Mouse (Mus musculus): ENCODE measurements around the gene Dscam. TPM values are rescaled to one million over a fixed set of nuclear protein-coding genes. Genes with fewer than 3 reads are reported as not detected.

The Dscam gene
- polyA plus RNA-seq, 1 experiment from 2014 or later, result 0.63 TPM

DNA sequence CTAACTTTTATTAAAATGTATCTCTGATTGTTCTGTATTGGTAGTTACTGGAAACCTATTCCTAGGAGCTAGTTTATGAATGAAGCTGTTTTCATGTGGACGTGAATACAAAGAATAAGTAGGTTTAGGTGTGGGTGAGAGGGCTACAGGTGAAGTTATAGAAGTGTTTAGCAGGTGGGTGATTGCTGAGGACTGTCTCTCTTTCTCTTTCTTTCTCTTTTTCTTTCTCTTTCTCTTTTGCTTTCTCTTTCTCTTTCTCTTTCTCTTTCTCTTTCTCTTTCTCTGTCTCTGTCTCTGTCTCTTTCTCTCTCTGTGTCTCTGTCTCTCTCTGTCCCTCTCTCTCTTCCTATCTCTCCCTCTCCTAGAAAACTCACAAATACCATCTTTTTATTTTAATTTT lies 20.1 kb upstream of the Dscam start:
- H3K4me1 ChIP-seq (ENCODE audit: control insufficient read depth, insufficient read depth, low read length), result no peaks in the 10 kb centered on the region
- DNase-seq (ENCODE audit: low spot score), result no peak
- H3K9me3 ChIP-seq (ENCODE audit: control insufficient read depth, low read length), result peaks cover 3% of the 10 kb centered on the region
- no peaks in the 10 kb centered on the region for H3K36me3 ChIP-seq (ENCODE audit: control insufficient read depth, insufficient read depth, low read length)
- no peak for ATAC-seq (ENCODE audit: low read depth)
- H3K4me3 ChIP-seq (ENCODE audit: low read depth, low read length), result no peak overlapping the region
- H3K27me3 ChIP-seq (replicated peaks; ENCODE audit: control insufficient read depth, insufficient read depth, low read length), result no peaks in the 10 kb centered on the region
- WGBS, result 85% methylated on average over 1 of the region's 1 CpGs
- no peak overlapping the region for H3K4me2 ChIP-seq (ENCODE audit: low read depth, low read length)
- no peak overlapping the region for H3K27ac ChIP-seq (replicated peaks; ENCODE audit: low read depth, low read length)
- H3K9ac ChIP-seq (ENCODE audit: low read depth, low read length), result no peak overlapping the region

DNA sequence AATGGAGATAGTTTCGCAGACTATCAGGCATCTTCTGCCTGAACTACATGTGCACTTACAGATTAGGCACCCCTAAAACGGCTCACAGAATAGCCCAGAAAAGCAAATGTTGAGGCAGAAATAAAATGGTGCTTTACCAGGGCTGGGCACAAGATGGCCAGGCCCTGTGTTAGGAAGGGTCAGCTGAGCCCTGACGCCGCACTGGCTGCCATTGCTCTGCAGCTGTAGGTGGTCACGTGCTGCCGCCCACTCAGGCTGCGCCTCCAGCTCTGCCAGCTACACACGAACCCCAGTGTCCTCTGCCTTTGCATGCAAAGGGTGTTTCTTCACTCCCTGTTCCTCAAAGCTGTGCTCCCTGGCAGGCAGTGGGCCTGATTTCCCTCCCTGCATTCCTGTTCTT lies 948 bp upstream of the Dscam start:
- ATAC-seq (ENCODE audit: low read depth), result no peak
- no peaks in the 10 kb centered on the region for H3K36me3 ChIP-seq (ENCODE audit: control insufficient read depth, insufficient read depth, low read length)
- peaks cover 52% of the 10 kb centered on the region for H3K27me3 ChIP-seq (replicated peaks; ENCODE audit: control insufficient read depth, insufficient read depth, low read length)
- no peak overlapping the region for H3K9ac ChIP-seq (ENCODE audit: low read depth, low read length)
- 51% methylated on average over 4 of the region's 8 CpGs for WGBS
- H3K9me3 ChIP-seq (ENCODE audit: control insufficient read depth, low read length), result no peaks in the 10 kb centered on the region
- no peaks in the 10 kb centered on the region for H3K4me1 ChIP-seq (ENCODE audit: control insufficient read depth, insufficient read depth, low read length)
- H3K27ac ChIP-seq (replicated peaks; ENCODE audit: low read depth, low read length), result no peak overlapping the region
- H3K4me3 ChIP-seq (ENCODE audit: low read depth, low read length), result no peak overlapping the region
- no peak for DNase-seq (ENCODE audit: low spot score)
- H3K4me2 ChIP-seq (ENCODE audit: low read depth, low read length), result no peak overlapping the region

GRCm38 (mm10) chr16:97169901-97170512 lies 545 bp downstream of the Dscam start:
- ATAC-seq (ENCODE audit: low read depth) (peak; percentile 31), DNase-seq (ENCODE audit: low spot score) (no peak)
- Histone ChIP-seq H3K36me3 (ENCODE audit: control insufficient read depth, insufficient read depth, low read length) (no peaks in the 10 kb centered on the region), H3K9ac (ENCODE audit: low read depth, low read length) (peak overlapping the region; percentile 60; the same call in 1 of the 2 replicates), H3K4me1 (ENCODE audit: control insufficient read depth, insufficient read depth, low read length) (0 out of 2 replicates have a peak, but pooled peaks cover 3% of the 10 kb centered on the region), H3K27ac (replicated peaks; ENCODE audit: low read depth, low read length) (no peak overlapping the region), H3K4me2 (ENCODE audit: low read depth, low read length) (peak overlapping the region; percentile 95), H3K4me3 (ENCODE audit: low read depth, low read length) (peak overlapping the region; percentile 51), H3K27me3 (replicated peaks; ENCODE audit: control insufficient read depth, insufficient read depth, low read length) (peaks cover 64% of the 10 kb centered on the region), H3K9me3 (ENCODE audit: control insufficient read depth, low read length) (no peaks in the 10 kb centered on the region)
- WGBS, result 3% methylated on average over 15 of the region's 51 CpGs

- DNase-seq (ENCODE audit: low spot score) (peak; percentile 30), ATAC-seq (ENCODE audit: low read depth) (no peak)
- WGBS, result 44% methylated on average over 3 of the region's 3 CpGs
- Histone ChIP-seq H3K4me1 (ENCODE audit: control insufficient read depth, insufficient read depth, low read length) (0 out of 2 replicates have a peak, but pooled peaks cover 3% of the 10 kb centered on the region), H3K27ac (replicated peaks; ENCODE audit: low read depth, low read length) (no peak overlapping the region), H3K36me3 (ENCODE audit: control insufficient read depth, insufficient read depth, low read length) (no peaks in the 10 kb centered on the region), H3K27me3 (replicated peaks; ENCODE audit: control insufficient read depth, insufficient read depth, low read length) (peaks cover 72% of the 10 kb centered on the region), H3K4me3 (ENCODE audit: low read depth, low read length) (no peak overlapping the region), H3K9ac (ENCODE audit: low read depth, low read length) (no peak overlapping the region), H3K4me2 (ENCODE audit: low read depth, low read length) (no peak overlapping the region), H3K9me3 (ENCODE audit: control insufficient read depth, low read length) (no peaks in the 10 kb centered on the region)
Observed at GRCm38 (mm10) chr16:97168614-97169013, 1.9 kb downstream of the Dscam start.

- H3K9ac ChIP-seq (ENCODE audit: low read depth, low read length), result no peak overlapping the region
- no peaks in the 10 kb centered on the region for H3K9me3 ChIP-seq (ENCODE audit: control insufficient read depth, low read length)
- DNase-seq (ENCODE audit: low spot score), result no peak
- H3K27me3 ChIP-seq (replicated peaks; ENCODE audit: control insufficient read depth, insufficient read depth, low read length), result peaks cover 70% of the 10 kb centered on the region
- no peak overlapping the region for H3K4me3 ChIP-seq (ENCODE audit: low read depth, low read length)
- H3K27ac ChIP-seq (replicated peaks; ENCODE audit: low read depth, low read length), result no peak overlapping the region
- WGBS, result 52% methylated on average over 1 of the region's 1 CpGs
- ATAC-seq (ENCODE audit: low read depth), result no peak
- H3K4me1 ChIP-seq (ENCODE audit: control insufficient read depth, insufficient read depth, low read length), result 0 out of 2 replicates have a peak, but pooled peaks cover 3% of the 10 kb centered on the region
- no peaks in the 10 kb centered on the region for H3K36me3 ChIP-seq (ENCODE audit: control insufficient read depth, insufficient read depth, low read length)
- H3K4me2 ChIP-seq (ENCODE audit: low read depth, low read length), result no peak overlapping the region
Observed at GRCm38 (mm10) chr16:97168030-97168429, 2.5 kb downstream of the Dscam start.

- 50% methylated on average over 2 of the region's 2 CpGs for WGBS
- Histone ChIP-seq H3K9me3 (ENCODE audit: control insufficient read depth, low read length) (no peaks in the 10 kb centered on the region), H3K4me2 (ENCODE audit: low read depth, low read length) (peak overlapping the region; percentile 69; the same call in 1 of the 2 replicates), H3K36me3 (ENCODE audit: control insufficient read depth, insufficient read depth, low read length) (no peaks in the 10 kb centered on the region), H3K4me3 (ENCODE audit: low read depth, low read length) (no peak overlapping the region; the same call in 1 of the 2 replicates), H3K27ac (replicated peaks; ENCODE audit: low read depth, low read length) (no peak overlapping the region), H3K9ac (ENCODE audit: low read depth, low read length) (no peak overlapping the region), H3K4me1 (ENCODE audit: control insufficient read depth, insufficient read depth, low read length) (0 out of 2 replicates have a peak, but pooled peaks cover 3% of the 10 kb centered on the region), H3K27me3 (replicated peaks; ENCODE audit: control insufficient read depth, insufficient read depth, low read length) (peaks cover 57% of the 10 kb centered on the region)
- DNase-seq (ENCODE audit: low spot score), result no peak
- ATAC-seq (ENCODE audit: low read depth), result no peak
Observed at GRCm38 (mm10) chr16:97166166-97166565, 4.4 kb downstream of the Dscam start.

GRCm38 (mm10) chr16:97165444-97166121 lies 5.0 kb downstream of the Dscam start:
- Histone ChIP-seq H3K4me1 (ENCODE audit: control insufficient read depth, insufficient read depth, low read length) (0 out of 2 replicates have a peak, but pooled peaks cover 3% of the 10 kb centered on the region), H3K4me2 (ENCODE audit: low read depth, low read length) (peak overlapping the region; percentile 69), H3K36me3 (ENCODE audit: control insufficient read depth, insufficient read depth, low read length) (no peaks in the 10 kb centered on the region), H3K27me3 (replicated peaks; ENCODE audit: control insufficient read depth, insufficient read depth, low read length) (peaks cover 51% of the 10 kb centered on the region), H3K9ac (ENCODE audit: low read depth, low read length) (peak overlapping the region; percentile 43; the same call in 1 of the 2 replicates), H3K4me3 (ENCODE audit: low read depth, low read length) (peak overlapping the region; percentile 32), H3K27ac (replicated peaks; ENCODE audit: low read depth, low read length) (no peak overlapping the region), H3K9me3 (ENCODE audit: control insufficient read depth, low read length) (no peaks in the 10 kb centered on the region)
- peak; percentile 72 for ATAC-seq (ENCODE audit: low read depth)
- 2% methylated on average over 19 of the region's 21 CpGs for WGBS
- peak; percentile 86 for DNase-seq (ENCODE audit: low spot score)

DNA sequence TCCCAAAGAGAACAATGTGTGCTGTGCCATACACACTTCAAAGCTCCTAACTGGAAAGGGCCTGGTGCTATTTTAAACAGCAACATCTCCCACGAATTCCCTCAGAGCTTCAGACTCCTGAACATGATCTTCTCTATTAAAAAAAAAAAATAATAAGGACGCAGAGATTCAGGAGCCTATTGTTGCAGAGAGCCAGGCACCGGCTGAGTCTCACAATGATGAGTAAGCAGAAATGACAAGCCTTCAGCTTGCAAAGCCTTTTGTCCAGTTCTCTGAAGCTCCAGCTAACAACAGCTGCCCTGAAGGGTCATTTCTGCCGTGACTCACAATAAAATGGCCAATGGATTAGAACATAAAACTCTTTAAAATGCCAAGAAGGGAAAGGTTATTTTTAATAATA lies 12.3 kb downstream of the Dscam start:
- no peak overlapping the region for H3K27ac ChIP-seq (replicated peaks; ENCODE audit: low read depth, low read length)
- 61% methylated on average over 4 of the region's 4 CpGs for WGBS
- H3K36me3 ChIP-seq (ENCODE audit: control insufficient read depth, insufficient read depth, low read length), result no peaks in the 10 kb centered on the region
- no peaks in the 10 kb centered on the region for H3K9me3 ChIP-seq (ENCODE audit: control insufficient read depth, low read length)
- no peak overlapping the region for H3K9ac ChIP-seq (ENCODE audit: low read depth, low read length)
- no peaks in the 10 kb centered on the region for H3K4me1 ChIP-seq (ENCODE audit: control insufficient read depth, insufficient read depth, low read length)
- no peak overlapping the region for H3K4me3 ChIP-seq (ENCODE audit: low read depth, low read length)
- no peak for DNase-seq (ENCODE audit: low spot score)
- H3K4me2 ChIP-seq (ENCODE audit: low read depth, low read length), result no peak overlapping the region
- 0 out of 2 replicates have a peak, but pooled peaks cover 5% of the 10 kb centered on the region for H3K27me3 ChIP-seq (replicated peaks; ENCODE audit: control insufficient read depth, insufficient read depth, low read length)
- ATAC-seq (ENCODE audit: low read depth), result no peak

Data from embryonic facial prominence, embryonic 14.5 days (tissue).